Mouse (Mus musculus): Measurements from ENCODE around the gene Erc1. TPM values are rescaled to one million over a fixed set of nuclear protein-coding genes. Genes with fewer than 3 reads are reported as not detected.

Erc1 gene
- 31.8 TPM for polyA plus RNA-seq (2014; fragmentation: Illumina TruSeq; extraction: RNeasy Lipid Tissue Mini Kit (QIAGEN cat#74804))

GRCm38 (mm10) chr6:119848034-119848695 lies at the start of gene Erc1:
TSS of gene Erc1 (minus strand) at chr6:119848167.

GRCm38 (mm10) chr6:119543803-119544517 lies 304.0 kb downstream of the Erc1 start, which contains the start of gene Wnt5b:
TSS of gene Wnt5b (minus strand) at chr6:119544347.

Other genes starting within 250 kb of the Erc1 start
- gene Rad52, start 54.5 kb upstream of the Erc1 start, polyA plus RNA-seq (2014; fragmentation: Illumina TruSeq; extraction: RNeasy Lipid Tissue Mini Kit (QIAGEN cat#74804)): 20.2 TPM
- gene Wnk1, start 190.5 kb upstream of the Erc1 start, polyA plus RNA-seq (2014; fragmentation: Illumina TruSeq; extraction: RNeasy Lipid Tissue Mini Kit (QIAGEN cat#74804)): 929 TPM
- gene Ninj2, start 245.2 kb upstream of the Erc1 start, polyA plus RNA-seq (2014; fragmentation: Illumina TruSeq; extraction: RNeasy Lipid Tissue Mini Kit (QIAGEN cat#74804)): 1.7 TPM

Measured in ovary, adult 10 weeks (tissue).